Mouse (Mus musculus) C2C12 (cell line): Measurements from ENCODE around the gene Gm9837. TPM values are rescaled to one million over a fixed set of nuclear protein-coding genes. Genes with fewer than 3 reads are reported as not detected.

Source experiments
- H3K27me3 ChIP-seq: one replicate; pipeline ENCODE4 v1.6.1; 2011; ENCODE audit not compliant: control insufficient read depth, insufficient read depth, insufficient read length
- H3K36me3 ChIP-seq: one replicate; pipeline ENCODE4 v1.6.1; 2011; ENCODE audit not compliant: control insufficient read depth, insufficient read depth
- H3K4me3 ChIP-seq: one replicate; pipeline ENCODE4 v1.5.1; 2011; ENCODE audit warnings: mild to moderate bottlenecking, control low read depth; ENCODE audit not compliant: poor library complexity, insufficient read depth, severe bottlenecking
- H3K79me2 ChIP-seq: one replicate; pipeline ENCODE4 v1.6.1; 2011; ENCODE audit not compliant: control insufficient read depth, insufficient read depth
- H3K79me3 ChIP-seq: one replicate; pipeline ENCODE4 v1.6.1; 2011; ENCODE audit warnings: low read depth, control low read depth
- H3ac ChIP-seq: one replicate; pipeline ENCODE3; 2011; ENCODE audit warnings: low read depth; ENCODE audit not compliant: control insufficient read depth, insufficient read length
- CEBPB ChIP-seq: IDR thresholded peaks from one replicate; pipeline ENCODE4 v1.6.1; 2011; ENCODE audit warnings: low read depth, mild to moderate bottlenecking, control low read depth, moderate library complexity
- CTCF ChIP-seq: IDR thresholded peaks from one replicate; pipeline ENCODE4 v1.5.1; 2011; ENCODE audit not compliant: control insufficient read depth, insufficient read depth, insufficient read length
- FOSL1 ChIP-seq: IDR thresholded peaks from one replicate; pipeline ENCODE4 v1.8.0; 2011; ENCODE audit warnings: mild to moderate bottlenecking, low read length; ENCODE audit not compliant: poor library complexity, insufficient read depth, severe bottlenecking
- MAX ChIP-seq: IDR thresholded peaks from one replicate; pipeline ENCODE4 v1.6.1; 2011; ENCODE audit warnings: mild to moderate bottlenecking, control low read depth
- MYOD1 ChIP-seq: IDR thresholded peaks from one replicate; pipeline ENCODE4 v1.6.1; 2011; ENCODE audit warnings: low read depth; ENCODE audit not compliant: control insufficient read depth, insufficient read length
- MYOG ChIP-seq: IDR thresholded peaks from one replicate; pipeline ENCODE4 v1.6.1; 2011; ENCODE audit not compliant: control insufficient read depth, insufficient read length; ENCODE audit errors: extremely low read depth
- USF1 ChIP-seq: IDR thresholded peaks from one replicate; pipeline ENCODE4 v1.6.1; 2011; ENCODE audit warnings: low read depth, mild to moderate bottlenecking, control low read depth, moderate library complexity
- polyA plus RNA-seq: library from polyadenylated mRNA; unstranded; fragments of >200 nt; fragmentation: generic; extraction: Trizol; gene quantifications from one replicate; pipeline ENCODE4 v1.2.1, GENCODE M21; 2012; ENCODE audit warnings: missing spikeins

Gene Gm9837
- polyA plus RNA-seq, 1 experiment = not detected

GRCm38 (mm10) chr11:53500569-53500968, 30.3 kb upstream of the Gm9837 start:
- Histone ChIP-seq H3K27me3 (no peaks in the 10 kb centered on the region), H3K4me3 (no peak overlapping the region), H3K79me2 (no peaks in the 10 kb centered on the region), H3K79me3 (no peaks in the 10 kb centered on the region), H3K36me3 (no peaks in the 10 kb centered on the region), H3ac (no peak overlapping the region)
- TF ChIP-seq MYOD1 = no peak
- TF ChIP-seq MAX = no peak
- no peak for TF ChIP-seq CTCF
- no peak for TF ChIP-seq USF1
- TF ChIP-seq MYOG = no peak
- TF ChIP-seq CEBPB = no peak
- TF ChIP-seq FOSL1 = no peak

DNA sequence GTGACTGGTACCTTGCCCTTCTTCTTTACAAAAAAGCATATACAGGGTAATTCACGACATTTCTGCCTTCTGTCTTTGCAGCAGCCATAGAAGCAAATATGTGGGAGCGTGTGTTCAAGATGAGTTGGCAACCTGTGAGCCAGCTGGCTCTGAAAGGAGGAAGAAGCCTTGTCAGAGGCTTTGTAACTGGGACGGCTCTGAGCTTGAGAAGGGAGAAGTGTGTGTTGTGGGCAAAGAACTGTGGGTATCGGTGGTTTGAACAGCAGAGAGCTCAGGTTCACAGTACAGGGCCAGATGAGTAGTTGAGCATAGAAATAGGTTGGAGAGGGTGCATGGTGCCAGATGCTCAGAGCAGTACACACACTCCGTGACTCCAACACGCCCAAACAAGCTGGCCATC, 26.7 kb upstream of the Gm9837 start:
- no peaks in the 10 kb centered on the region for H3K36me3 ChIP-seq
- no peak overlapping the region for H3K4me3 ChIP-seq
- no peak overlapping the region for H3ac ChIP-seq
- no peaks in the 10 kb centered on the region for H3K27me3 ChIP-seq
- no peaks in the 10 kb centered on the region for H3K79me2 ChIP-seq
- no peaks in the 10 kb centered on the region for H3K79me3 ChIP-seq
- TF ChIP-seq FOSL1 (no peak), USF1 (no peak), CTCF (no peak), MYOG (no peak), MYOD1 (no peak), MAX (no peak), CEBPB (no peak)

- no peaks in the 10 kb centered on the region for H3K79me3 ChIP-seq
- no peak overlapping the region for H3K4me3 ChIP-seq
- no peaks in the 10 kb centered on the region for H3K27me3 ChIP-seq
- no peak overlapping the region for H3ac ChIP-seq
- H3K36me3 ChIP-seq = no peaks in the 10 kb centered on the region
- TF ChIP-seq MAX (no peak), MYOG (no peak), CEBPB (no peak), USF1 (no peak), FOSL1 (no peak), CTCF (no peak), MYOD1 (no peak)
- H3K79me2 ChIP-seq = no peaks in the 10 kb centered on the region
Observed at GRCm38 (mm10) chr11:53495417-53495816, 25.1 kb upstream of the Gm9837 start.

GRCm38 (mm10) chr11:53493243-53493955, 23.1 kb upstream of the Gm9837 start:
- Histone ChIP-seq H3K79me3 (no peaks in the 10 kb centered on the region), H3K36me3 (no peaks in the 10 kb centered on the region), H3K79me2 (no peaks in the 10 kb centered on the region), H3ac (no peak overlapping the region), H3K4me3 (no peak overlapping the region), H3K27me3 (no peaks in the 10 kb centered on the region)
- TF ChIP-seq MAX = no peak
- TF ChIP-seq USF1 = no peak
- TF ChIP-seq MYOD1 = no peak
- TF ChIP-seq MYOG = no peak
- TF ChIP-seq FOSL1 = no peak
- TF ChIP-seq CTCF = no peak
- no peak for TF ChIP-seq CEBPB

- H3K79me3 ChIP-seq = no peaks in the 10 kb centered on the region
- no peak overlapping the region for H3ac ChIP-seq
- no peak overlapping the region for H3K4me3 ChIP-seq
- H3K79me2 ChIP-seq = no peaks in the 10 kb centered on the region
- TF ChIP-seq FOSL1 (no peak), CEBPB (no peak), MAX (no peak), CTCF (no peak), MYOG (no peak), MYOD1 (no peak), USF1 (no peak)
- H3K27me3 ChIP-seq = no peaks in the 10 kb centered on the region
- H3K36me3 ChIP-seq = no peaks in the 10 kb centered on the region
Observed at GRCm38 (mm10) chr11:53491954-53492401, 21.7 kb upstream of the Gm9837 start.

DNA sequence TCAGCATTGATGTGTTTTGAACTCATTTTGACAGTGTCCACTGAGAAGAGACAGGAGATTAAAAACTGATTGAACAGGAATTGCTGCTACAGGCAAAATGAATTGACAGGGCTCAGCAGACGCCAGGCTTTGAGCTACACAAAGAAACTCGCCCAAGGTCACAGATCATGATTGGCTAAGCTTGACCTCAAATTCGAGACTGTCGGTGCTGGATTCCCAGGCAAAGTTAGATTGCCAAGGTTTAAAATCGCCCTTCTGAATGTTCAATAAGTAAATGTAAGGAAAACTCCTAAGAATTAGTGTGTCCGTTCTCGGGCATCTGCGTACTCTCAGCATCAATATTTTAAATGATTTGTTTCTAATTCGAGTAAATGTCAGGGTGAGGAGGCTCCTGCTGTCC, 19.1 kb upstream of the Gm9837 start:
- no peak for TF ChIP-seq CTCF
- TF ChIP-seq MYOG = no peak
- TF ChIP-seq MYOD1 = no peak
- TF ChIP-seq USF1 = no peak
- no peak for TF ChIP-seq CEBPB
- no peak for TF ChIP-seq FOSL1
- TF ChIP-seq MAX = no peak
- H3K4me3 ChIP-seq = no peak overlapping the region
- H3K79me3 ChIP-seq = no peaks in the 10 kb centered on the region
- no peaks in the 10 kb centered on the region for H3K27me3 ChIP-seq
- no peak overlapping the region for H3ac ChIP-seq
- no peaks in the 10 kb centered on the region for H3K79me2 ChIP-seq
- no peaks in the 10 kb centered on the region for H3K36me3 ChIP-seq
